Mouse (Mus musculus) embryonic facial prominence, embryonic 12.5 days (tissue): ENCODE measurements around the gene Kbtbd3. TPM values are rescaled to one million over a fixed set of nuclear protein-coding genes. Genes with fewer than 3 reads are reported as not detected.

ENCODE experiments used
- ATAC-seq: fragments of 200-750 bp; cut with Nextera tagmentation; 2 replicates; pipeline ENCODE4 v1.8.0; 2017; ENCODE audit not compliant: insufficient number of reproducible peaks, insufficient read depth, low FRiP score, low TSS enrichment
- H3K27ac ChIP-seq: fragments of 300-500 bp; sonication (generic); 2 replicates; pipeline ENCODE4 v1.5.1; 2016; ENCODE audit warnings: mild to moderate bottlenecking
- H3K27me3 ChIP-seq: fragments of 300-500 bp; sonication (generic); 2 replicates; pipeline ENCODE4 v1.6.1; 2016; ENCODE audit warnings: mild to moderate bottlenecking, moderate library complexity
- H3K36me3 ChIP-seq: fragments of 300-500 bp; sonication (generic); 2 replicates; pipeline ENCODE4 v1.6.1; 2016; ENCODE audit warnings: mild to moderate bottlenecking
- H3K4me1 ChIP-seq: fragments of 300-500 bp; sonication (generic); 2 replicates; pipeline ENCODE4 v1.6.1; 2016
- H3K4me2 ChIP-seq: fragments of 300-500 bp; sonication (generic); replicated peaks from 2 replicates; pipeline ENCODE4 v1.6.1; 2016; ENCODE audit warnings: mild to moderate bottlenecking, moderate library complexity
- H3K4me3 ChIP-seq: fragments of 300-500 bp; sonication (generic); 2 replicates; pipeline ENCODE4 v1.5.1; 2016; ENCODE audit warnings: mild to moderate bottlenecking
- H3K9ac ChIP-seq: fragments of 300-500 bp; sonication (generic); 2 replicates; pipeline ENCODE4 v1.6.1; 2016; ENCODE audit warnings: mild to moderate bottlenecking, moderate library complexity
- H3K9me3 ChIP-seq: fragments of 300-500 bp; sonication (generic); 2 replicates; pipeline ENCODE4 v1.6.1; 2016; ENCODE audit warnings: mild to moderate bottlenecking, moderate library complexity
- WGBS: fragments of 180-500 bp; shearing (Covaris S2); methylation state at CpG from one replicate; pipeline ENCODE4 v1.1.7; 2016; 5-methylcytosine and 5-hydroxymethylcytosine counted together
- microRNA-seq: library from miRNA; unstranded; fragments of <30 nt; microRNA quantifications from one replicate; pipeline ENCODE4, GENCODE M21; 2017
- polyA plus RNA-seq: library from polyadenylated mRNA; unstranded; fragments of >200 nt; fragmentation: Nextera tagmentation; extraction: Ambion mirVana; gene quantifications from 2 replicates; pipeline ENCODE4 v1.2.1, GENCODE M21; 2016

Kbtbd3 gene
- polyA plus RNA-seq, 1 experiment from 2014 or later = 7.8 TPM

- WGBS = 88% methylated on average over 2 of the region's 2 CpGs
- Histone ChIP-seq H3K9me3 (no peaks in the 10 kb centered on the region), H3K4me3 (no peak overlapping the region), H3K36me3 (no peaks in the 10 kb centered on the region), H3K27ac (no peak overlapping the region), H3K9ac (no peak overlapping the region), H3K4me2 (no peak overlapping the region), H3K27me3 (no peaks in the 10 kb centered on the region), H3K4me1 (peaks cover under 1% of the 10 kb centered on the region)
- no peak for ATAC-seq
Observed at GRCm38 (mm10) chr9:4315746-4316145, 6.1 kb downstream of the Kbtbd3 start.

GRCm38 (mm10) chr9:4318939-4319721 lies 9.5 kb downstream of the Kbtbd3 start:
- no peak overlapping the region for H3K4me2 ChIP-seq
- H3K27ac ChIP-seq = no peak overlapping the region
- no peaks in the 10 kb centered on the region for H3K4me1 ChIP-seq
- no peaks in the 10 kb centered on the region for H3K9me3 ChIP-seq
- WGBS = 81% methylated on average over 6 of the region's 6 CpGs
- ATAC-seq = no peak
- H3K27me3 ChIP-seq = no peaks in the 10 kb centered on the region
- H3K9ac ChIP-seq = no peak overlapping the region
- no peaks in the 10 kb centered on the region for H3K36me3 ChIP-seq
- H3K4me3 ChIP-seq = no peak overlapping the region

GRCm38 (mm10) chr9:4353163-4353562 lies 43.5 kb downstream of the Kbtbd3 start:
- Histone ChIP-seq H3K27me3 (no peaks in the 10 kb centered on the region), H3K4me1 (no peaks in the 10 kb centered on the region), H3K9me3 (no peaks in the 10 kb centered on the region), H3K4me2 (no peak overlapping the region), H3K36me3 (no peaks in the 10 kb centered on the region), H3K27ac (no peak overlapping the region), H3K4me3 (no peak overlapping the region), H3K9ac (no peak overlapping the region)
- no peak for ATAC-seq
- WGBS = 87% methylated on average over 1 of the region's 1 CpGs

- whole genome bisulfite sequencing = 2% methylated on average over 31 of the region's 31 CpGs
- Histone ChIP-seq H3K9me3 (no peaks in the 10 kb centered on the region), H3K4me2 (peak within 1 kb of the TSS; percentile 56), H3K4me3 (peak within 1 kb of the TSS; percentile 79), H3K27me3 (no peaks in the 10 kb centered on the region), H3K4me1 (no peaks in the 10 kb centered on the region; the same call in 1 of the 2 replicates), H3K36me3 (no peaks in the 10 kb centered on the region), H3K27ac (peak within 1 kb of the TSS; percentile 76), H3K9ac (peak within 1 kb of the TSS; percentile 70)
- ATAC-seq = peak; percentile 100
Observed at GRCm38 (mm10) chr9:4375828-4376639, 66.4 kb downstream of the Kbtbd3 start, which contains the start of gene Msantd4. Msantd4 (plus strand) TSS chr9:4376562.

- no peak for ATAC-seq
- Histone ChIP-seq H3K9me3 (no peaks in the 10 kb centered on the region), H3K4me2 (peak overlapping the region; percentile 56), H3K4me1 (no peaks in the 10 kb centered on the region; the same call in 1 of the 2 replicates), H3K27me3 (no peaks in the 10 kb centered on the region), H3K27ac (0 out of 2 replicates have a peak overlapping the region, but pooled peaks have one; percentile 11), H3K9ac (peak overlapping the region; percentile 70), H3K36me3 (no peaks in the 10 kb centered on the region), H3K4me3 (peak overlapping the region; percentile 79)
- 0% methylated on average over 15 of the region's 15 CpGs for WGBS
Observed at GRCm38 (mm10) chr9:4376640-4377120, 67.0 kb downstream of the Kbtbd3 start.

Small RNAs within 50 kb of the gene (microRNA-seq; reads per million reads assigned to microRNA genes)
- gene Gm22195 (not detected), gene Gm23992 (not detected)

Other genes starting within 250 kb of the Kbtbd3 start
- 37.5 and 40.0 TPM in 2 replicates for gene Aasdhppt, start 362 bp upstream of the Kbtbd3 start, polyA plus RNA-seq
- 57.7 and 58.4 TPM in 2 replicates for gene Msantd4, start 66.7 kb downstream of the Kbtbd3 start, polyA plus RNA-seq